Mouse (Mus musculus) adrenal gland, adult 18-20 months (tissue): ENCODE results near the gene Plxna2. TPM values are rescaled to one million over a fixed set of nuclear protein-coding genes. Genes with fewer than 3 reads are reported as not detected.

ENCODE experiments used
- DNase-seq, 2 experiments: peaks; one replicate each; pipeline ENCODE4 v3.0.0; 2021 to 2022; ENCODE audit warnings: low spot score in 2 of 2
- microRNA-seq, 2 experiments: library from miRNA; unstranded; fragments of <30 nt; microRNA quantifications; one replicate each; pipeline ENCODE4 v1.2.0; 2021; ENCODE audit warnings: borderline number of aligned reads in 2 of 2
- total RNA-seq, 2 experiments: library from RNA; stranded (reverse); gene quantifications; 1 replicate in 1 of 2; 2 replicates in 1 of 2; pipeline ENCODE4 v1.2.3; 2021

Plxna2 gene
- total RNA-seq, 2 experiments from 2014 or later, result 10.1 to 12.2 TPM

- no peak for DNase-seq
Observed at GRCm38 (mm10) chr1:194808681-194809080, 190.7 kb downstream of the Plxna2 start.

GRCm38 (mm10) chr1:194809600-194809999 is 191.6 kb downstream of the Plxna2 start:
- DNase-seq, result no peak

- no peak for DNase-seq
Observed at GRCm38 (mm10) chr1:194814187-194814586, 196.2 kb downstream of the Plxna2 start.

- DNase-seq, result no peak
Observed at GRCm38 (mm10) chr1:194815547-194815946, 197.5 kb downstream of the Plxna2 start.

GRCm38 (mm10) chr1:194816913-194817312 is 198.9 kb downstream of the Plxna2 start:
- peak; percentile 60 for DNase-seq

- DNase-seq, result no peak
Observed at GRCm38 (mm10) chr1:194820953-194821352, 202.9 kb downstream of the Plxna2 start.

- DNase-seq, result no peak
Observed at GRCm38 (mm10) chr1:194821721-194822120, 203.7 kb downstream of the Plxna2 start.

- DNase-seq, result no peak
Observed at GRCm38 (mm10) chr1:194828316-194828715, 210.3 kb downstream of the Plxna2 start.

GRCm38 (mm10) chr1:194835238-194835637 is 217.2 kb downstream of the Plxna2 start:
- DNase-seq, result no peak

GRCm38 (mm10) chr1:194836182-194836581 is 218.2 kb downstream of the Plxna2 start:
- DNase-seq, result no peak

GRCm38 (mm10) chr1:194836671-194837070 is 218.7 kb downstream of the Plxna2 start:
- DNase-seq, result no peak

GRCm38 (mm10) chr1:194839230-194839910 is 221.4 kb downstream of the Plxna2 start:
- DNase-seq, result peak in 1 of 2 experiments; percentile 26

- no peak for DNase-seq
Observed at GRCm38 (mm10) chr1:194843020-194843419, 225.0 kb downstream of the Plxna2 start.

GRCm38 (mm10) chr1:194847014-194847413 is 229.0 kb downstream of the Plxna2 start:
- no peak for DNase-seq

GRCm38 (mm10) chr1:194851242-194852064 is 233.4 kb downstream of the Plxna2 start:
- DNase-seq, result no peak

- DNase-seq, result no peak
Observed at GRCm38 (mm10) chr1:194852065-194852358, 234.0 kb downstream of the Plxna2 start.

Small RNA genes lying within 50 kb of the gene (microRNA-seq; reads per million reads assigned to microRNA genes)
- 3.8 to 4.3 reads per million in 2 experiments for gene Mir3962
